Mouse (Mus musculus) spleen, postnatal 10 days (tissue): ENCODE results near the gene Zbtb25.

Experiments used
- DNase-seq, 2 experiments: peaks; one replicate each; pipeline ENCODE4 v3.0.0; 2021 to 2022; ENCODE audit warnings: low spot score in 2 of 2

Gene Zbtb25

GRCm38 (mm10) chr12:76299361-76299906, 70.0 kb downstream of the Zbtb25 start:
- DNase-seq: no peak

GRCm38 (mm10) chr12:76297830-76298229, 71.6 kb downstream of the Zbtb25 start:
- no peak for DNase-seq
